Mouse (Mus musculus) liver, embryonic 13.5 days (tissue): ENCODE results near the gene Atp6v0e. TPM values are rescaled to one million over a fixed set of nuclear protein-coding genes. Genes with fewer than 3 reads are reported as not detected.
A peak's percentile ranks its signal among the peaks of the same experiment; 100 is the strongest.

Experiments used
- ATAC-seq: fragments of 200-750 bp; cut with Nextera tagmentation; 2 replicates; pipeline ENCODE4 v1.8.0; 2017; ENCODE audit warnings: low read depth, mild to moderate bottlenecking, moderate number of reproducible peaks, moderate library complexity
- DNase-seq: peaks from one replicate; pipeline ENCODE4 v3.0.0; 2022
- H3K27ac ChIP-seq: fragments of 300-500 bp; sonication (generic); 2 replicates; pipeline ENCODE4 v1.5.1; 2015; ENCODE audit warnings: moderate library complexity, mild to moderate bottlenecking, inconsistent platforms
- H3K27me3 ChIP-seq: fragments of 300-500 bp; sonication (generic); 2 replicates; pipeline ENCODE4 v1.6.1; 2015; ENCODE audit warnings: mild to moderate bottlenecking, inconsistent platforms
- H3K36me3 ChIP-seq: fragments of 300-500 bp; sonication (generic); 2 replicates; pipeline ENCODE4 v1.6.1; 2015; ENCODE audit warnings: mild to moderate bottlenecking, inconsistent platforms
- H3K4me1 ChIP-seq: fragments of 300-500 bp; sonication (generic); replicated peaks from 2 replicates; pipeline ENCODE4 v1.6.1; 2015; ENCODE audit warnings: inconsistent platforms
- H3K4me2 ChIP-seq: fragments of 300-500 bp; sonication (generic); 2 replicates; pipeline ENCODE4 v1.6.1; 2015; ENCODE audit warnings: inconsistent platforms, mild to moderate bottlenecking, moderate library complexity
- H3K4me3 ChIP-seq: fragments of 300-500 bp; sonication (generic); replicated peaks from 2 replicates; pipeline ENCODE4 v1.5.1; 2015; ENCODE audit warnings: mild to moderate bottlenecking, inconsistent platforms
- H3K9ac ChIP-seq: fragments of 300-500 bp; sonication (generic); 2 replicates; pipeline ENCODE4 v1.6.1; 2015; ENCODE audit warnings: mild to moderate bottlenecking, inconsistent platforms
- H3K9me3 ChIP-seq: fragments of 300-500 bp; sonication (generic); replicated peaks from 2 replicates; pipeline ENCODE4 v1.6.1; 2016; ENCODE audit warnings: inconsistent platforms
- WGBS: fragments of 180-500 bp; shearing (Covaris S2); methylation state at CpG from one replicate; pipeline ENCODE4 v1.1.7; 2015; ENCODE audit not compliant: insufficient replicate concordance; 5-methylcytosine and 5-hydroxymethylcytosine counted together
- polyA plus RNA-seq: library from polyadenylated mRNA; unstranded; fragments of >200 nt; fragmentation: Nextera tagmentation; extraction: Ambion mirVana; gene quantifications from 2 replicates; pipeline ENCODE4 v1.2.1, GENCODE M21; 2015

The Atp6v0e gene
- polyA plus RNA-seq, 1 experiment from 2014 or later, result 192 TPM

DNA sequence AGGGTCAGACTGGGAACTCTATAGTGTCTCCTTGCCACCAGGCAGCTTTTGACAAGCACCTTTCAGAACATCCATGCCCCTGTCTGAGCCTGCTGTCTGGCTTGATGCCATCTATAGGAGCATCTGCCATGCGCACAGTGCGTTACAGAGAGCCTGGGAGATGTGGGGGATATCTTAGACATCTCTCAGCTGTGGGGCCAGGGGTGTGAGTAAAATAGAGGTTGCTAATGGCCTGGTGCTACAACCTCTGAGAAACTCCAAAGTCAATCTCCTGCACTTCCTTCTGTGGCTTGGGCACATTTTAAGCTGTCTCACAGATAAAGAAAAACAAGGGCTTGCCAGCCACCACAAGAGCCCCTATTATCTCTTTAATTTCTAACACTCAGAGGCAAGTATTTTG lies 26.8 kb downstream of the Atp6v0e start:
- H3K4me3 ChIP-seq, result no peak overlapping the region
- no peak overlapping the region for H3K9ac ChIP-seq
- peaks cover 43% of the 10 kb centered on the region for H3K36me3 ChIP-seq
- no peaks in the 10 kb centered on the region for H3K27me3 ChIP-seq
- peak overlapping the region; percentile 34 for H3K27ac ChIP-seq
- H3K9me3 ChIP-seq, result no peaks in the 10 kb centered on the region
- H3K4me2 ChIP-seq, result no peak overlapping the region
- DNase-seq (no peak), ATAC-seq (no peak)
- H3K4me1 ChIP-seq, result peaks cover 56% of the 10 kb centered on the region
- 60% methylated on average over 2 of the region's 2 CpGs for WGBS

DNA sequence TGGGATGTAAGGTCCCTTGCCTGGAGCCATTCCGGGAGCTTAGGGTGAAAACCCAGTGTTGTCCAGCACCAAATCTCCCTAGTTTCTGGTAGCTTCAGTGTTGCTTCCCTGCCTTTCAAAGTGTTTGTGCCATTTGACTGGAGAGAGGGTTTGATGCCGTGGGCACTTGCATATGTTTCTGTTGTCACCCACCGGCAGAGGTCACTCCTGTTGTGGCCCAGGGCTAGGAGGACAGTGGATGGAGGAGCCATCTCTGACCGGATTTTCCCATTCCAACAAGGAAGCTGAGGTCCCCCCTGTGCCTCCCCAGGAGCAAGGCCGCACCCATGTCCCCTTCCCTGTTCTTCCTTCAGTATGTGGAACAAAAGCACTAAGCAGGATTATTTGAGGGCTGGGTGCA lies 27.2 kb downstream of the Atp6v0e start:
- peaks cover 43% of the 10 kb centered on the region for H3K36me3 ChIP-seq
- no peak overlapping the region for H3K27ac ChIP-seq
- H3K4me2 ChIP-seq, result no peak overlapping the region
- no peak overlapping the region for H3K4me3 ChIP-seq
- peaks cover 56% of the 10 kb centered on the region for H3K4me1 ChIP-seq
- no peak for DNase-seq
- H3K9me3 ChIP-seq, result no peaks in the 10 kb centered on the region
- WGBS, result 77% methylated on average over 5 of the region's 5 CpGs
- no peak overlapping the region for H3K9ac ChIP-seq
- ATAC-seq, result no peak
- H3K27me3 ChIP-seq, result no peaks in the 10 kb centered on the region

DNA sequence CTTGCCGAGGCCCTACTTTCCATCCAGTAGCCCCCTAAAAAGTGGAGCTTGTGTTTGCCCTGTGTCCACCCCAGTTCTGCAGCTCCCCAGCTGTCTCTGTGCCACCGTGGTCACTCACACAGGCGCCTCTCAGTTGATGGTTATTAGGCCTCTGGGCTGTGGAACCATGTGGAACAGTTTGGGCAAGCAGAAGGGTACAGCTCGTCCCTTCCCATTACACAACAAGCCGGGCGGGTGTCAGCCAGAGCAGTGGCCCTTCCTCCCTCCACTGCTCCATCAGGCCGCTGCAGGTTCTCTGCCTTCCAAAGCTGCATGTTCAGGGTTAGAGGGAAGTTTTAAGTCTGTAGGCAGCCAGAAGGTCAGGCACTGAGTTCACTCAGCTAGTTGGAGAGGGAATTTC lies 28.1 kb downstream of the Atp6v0e start:
- ATAC-seq, result no peak
- no peak overlapping the region for H3K27ac ChIP-seq

DNA sequence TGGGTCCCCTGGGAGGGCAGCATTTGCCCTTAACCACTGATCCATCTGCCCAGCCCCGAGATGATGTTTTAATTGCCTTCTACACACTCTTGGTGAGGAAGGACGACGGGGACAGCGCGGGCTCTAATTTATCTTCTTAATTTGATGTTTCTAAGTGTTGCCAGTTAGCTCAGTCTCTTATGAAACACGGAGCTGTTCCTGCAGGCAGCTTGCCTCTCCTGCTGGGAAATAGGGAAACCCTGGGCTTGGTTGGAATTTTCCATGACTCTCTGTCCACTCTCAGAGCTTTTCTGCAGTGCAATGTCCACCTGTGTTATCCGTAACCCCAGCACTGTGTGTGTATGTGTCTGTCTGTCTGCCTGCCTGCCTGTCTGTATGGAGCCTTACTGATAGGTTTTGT lies 30.4 kb downstream of the Atp6v0e start:
- peaks cover 56% of the 10 kb centered on the region for H3K36me3 ChIP-seq
- ATAC-seq, result no peak
- no peak overlapping the region for H3K9ac ChIP-seq
- no peaks in the 10 kb centered on the region for H3K27me3 ChIP-seq
- H3K4me1 ChIP-seq, result peaks cover 37% of the 10 kb centered on the region
- no peak overlapping the region for H3K27ac ChIP-seq
- no peaks in the 10 kb centered on the region for H3K9me3 ChIP-seq
- no peak for DNase-seq
- 79% methylated on average over 7 of the region's 7 CpGs for WGBS
- H3K4me2 ChIP-seq, result no peak overlapping the region
- H3K4me3 ChIP-seq, result no peak overlapping the region

More for the DNA sequence above, 28.1 kb downstream of the Atp6v0e start:
- Histone ChIP-seq H3K4me2 (no peak overlapping the region), H3K27me3 (no peaks in the 10 kb centered on the region), H3K4me3 (no peak overlapping the region), H3K9ac (no peak overlapping the region), H3K4me1 (peaks cover 50% of the 10 kb centered on the region), H3K9me3 (no peaks in the 10 kb centered on the region), H3K36me3 (peaks cover 46% of the 10 kb centered on the region)
- no peak for DNase-seq
- WGBS, result 76% methylated on average over 7 of the region's 7 CpGs

DNA sequence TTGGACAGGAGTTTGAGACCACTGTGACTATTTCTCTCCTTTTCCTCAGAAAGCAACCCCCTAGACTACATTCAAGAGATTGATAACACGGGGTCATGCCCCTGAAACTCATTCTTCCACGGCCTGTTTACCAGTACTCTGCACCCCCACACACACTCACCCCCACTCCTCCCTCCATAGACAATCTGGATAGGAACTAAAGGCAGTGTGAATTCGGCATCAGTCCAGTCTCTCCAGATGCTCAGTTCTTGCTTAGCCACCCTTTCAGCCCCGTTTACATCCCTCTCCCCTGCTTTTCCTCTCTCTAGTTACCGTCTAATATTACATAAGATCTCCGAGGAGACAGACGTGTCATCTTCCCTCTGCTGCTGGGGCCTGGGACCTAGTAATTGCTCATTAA lies 31.1 kb downstream of the Atp6v0e start:
- Histone ChIP-seq H3K4me2 (no peak overlapping the region), H3K4me1 (peaks cover 30% of the 10 kb centered on the region), H3K36me3 (peaks cover 64% of the 10 kb centered on the region), H3K9ac (no peak overlapping the region), H3K27ac (no peak overlapping the region), H3K27me3 (no peaks in the 10 kb centered on the region), H3K4me3 (no peak overlapping the region), H3K9me3 (no peaks in the 10 kb centered on the region)
- no peak for DNase-seq
- ATAC-seq, result no peak
- WGBS, result 69% methylated on average over 7 of the region's 7 CpGs

DNA sequence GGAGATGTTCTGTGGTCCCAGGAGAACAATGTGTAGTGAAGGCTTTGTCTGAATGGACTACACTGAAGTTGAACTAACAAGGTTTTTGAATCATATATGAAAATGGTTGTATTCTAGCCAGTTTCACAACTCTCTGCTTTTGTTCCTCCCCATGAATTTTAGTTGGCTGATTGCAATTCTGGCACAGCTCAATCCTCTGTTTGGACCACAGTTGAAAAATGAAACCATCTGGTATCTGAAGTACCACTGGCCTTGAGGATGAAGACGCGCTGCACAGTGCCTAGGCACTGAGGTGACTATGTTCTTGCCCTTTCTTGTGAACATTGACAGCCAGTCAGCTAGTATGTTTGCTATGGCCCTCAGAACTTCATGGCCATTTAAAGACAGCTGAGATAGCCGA lies 32.2 kb downstream of the Atp6v0e start:
- peaks cover 74% of the 10 kb centered on the region for H3K36me3 ChIP-seq

DNA sequence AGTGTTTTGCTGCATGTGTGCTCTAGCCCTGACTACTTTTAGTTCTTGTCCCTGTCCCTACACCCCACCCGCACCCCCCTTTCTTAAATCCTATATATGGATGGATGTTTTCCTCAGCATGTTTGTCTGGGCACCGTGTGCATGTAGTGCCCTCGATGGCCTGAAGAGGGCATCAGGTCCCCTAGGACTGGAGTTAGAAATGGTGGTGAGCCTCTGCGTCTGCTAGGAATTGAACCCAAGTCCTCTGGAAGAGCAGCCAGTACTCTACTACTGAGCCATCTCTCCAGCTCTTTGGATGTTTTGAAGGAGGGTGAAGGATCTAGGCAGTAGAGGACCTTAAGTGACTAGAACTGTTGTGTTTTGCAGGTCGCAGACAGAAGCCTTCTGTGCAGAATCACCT lies 35.8 kb downstream of the Atp6v0e start:
- peaks cover 75% of the 10 kb centered on the region for H3K36me3 ChIP-seq
- H3K27me3 ChIP-seq, result no peaks in the 10 kb centered on the region
- H3K4me3 ChIP-seq, result no peak overlapping the region
- H3K4me2 ChIP-seq, result no peak overlapping the region
- no peak overlapping the region for H3K9ac ChIP-seq
- H3K4me1 ChIP-seq, result peaks cover 20% of the 10 kb centered on the region
- whole genome bisulfite sequencing, result 80% methylated on average over 5 of the region's 5 CpGs
- ATAC-seq, result no peak
- H3K9me3 ChIP-seq, result no peaks in the 10 kb centered on the region
- DNase-seq, result no peak
- H3K27ac ChIP-seq, result no peak overlapping the region

More for the DNA sequence above, 32.2 kb downstream of the Atp6v0e start:
- WGBS, result 85% methylated on average over 3 of the region's 3 CpGs
- Histone ChIP-seq H3K4me2 (no peak overlapping the region), H3K27ac (no peak overlapping the region), H3K9ac (no peak overlapping the region), H3K9me3 (no peaks in the 10 kb centered on the region), H3K4me1 (peaks cover 24% of the 10 kb centered on the region), H3K27me3 (no peaks in the 10 kb centered on the region), H3K4me3 (no peak overlapping the region)
- DNase-seq (no peak), ATAC-seq (no peak)

DNA sequence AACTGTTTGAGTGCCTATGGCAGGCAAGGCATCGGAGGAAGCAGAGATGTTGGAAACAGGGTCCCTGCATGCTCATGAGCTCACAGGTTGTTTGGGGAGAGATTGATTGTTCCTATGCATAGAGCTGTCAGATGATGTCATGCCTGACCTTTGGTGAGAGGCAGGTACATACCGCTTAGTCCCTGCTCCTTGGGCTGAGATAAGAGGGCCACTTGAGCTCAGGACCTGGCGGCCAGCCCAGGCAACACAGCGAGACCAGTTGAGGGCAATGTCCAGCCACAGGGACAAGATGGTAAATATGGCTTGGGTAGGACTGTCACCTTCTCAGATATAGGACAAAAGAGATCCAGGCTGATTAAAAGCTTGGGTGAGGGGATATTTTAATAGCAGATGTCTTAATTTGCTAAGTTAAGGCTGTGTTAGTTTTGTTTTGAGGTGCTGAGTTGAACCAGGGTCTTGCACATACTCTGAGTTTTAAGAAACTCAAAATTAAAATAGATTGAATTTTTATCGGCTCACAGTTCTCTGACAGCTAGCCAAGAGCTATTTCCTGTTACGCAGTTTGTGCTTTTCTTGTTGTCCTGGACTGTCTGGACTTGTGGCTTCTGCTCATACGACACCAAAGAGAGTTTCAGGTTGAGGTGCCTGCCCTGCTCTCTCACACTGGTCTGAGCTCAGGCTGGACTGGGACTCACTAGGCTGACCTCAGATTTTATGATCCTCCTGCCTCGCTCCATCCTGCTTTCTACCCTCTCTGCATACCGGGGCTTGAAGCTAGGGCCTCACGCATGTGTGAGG lies 37.0 kb downstream of the Atp6v0e start:
- H3K36me3 ChIP-seq, result peaks cover 63% of the 10 kb centered on the region
- WGBS, result 78% methylated on average over 10 of the region's 10 CpGs
- DNase-seq (no peak), ATAC-seq (no peak)
- no peaks in the 10 kb centered on the region for H3K27me3 ChIP-seq
- H3K4me1 ChIP-seq, result peaks cover 16% of the 10 kb centered on the region
- H3K9ac ChIP-seq, result no peak overlapping the region
- no peaks in the 10 kb centered on the region for H3K9me3 ChIP-seq
- H3K4me3 ChIP-seq, result no peak overlapping the region
- no peak overlapping the region for H3K4me2 ChIP-seq
- H3K27ac ChIP-seq, result no peak overlapping the region; the same call in 1 of the 2 replicates

DNA sequence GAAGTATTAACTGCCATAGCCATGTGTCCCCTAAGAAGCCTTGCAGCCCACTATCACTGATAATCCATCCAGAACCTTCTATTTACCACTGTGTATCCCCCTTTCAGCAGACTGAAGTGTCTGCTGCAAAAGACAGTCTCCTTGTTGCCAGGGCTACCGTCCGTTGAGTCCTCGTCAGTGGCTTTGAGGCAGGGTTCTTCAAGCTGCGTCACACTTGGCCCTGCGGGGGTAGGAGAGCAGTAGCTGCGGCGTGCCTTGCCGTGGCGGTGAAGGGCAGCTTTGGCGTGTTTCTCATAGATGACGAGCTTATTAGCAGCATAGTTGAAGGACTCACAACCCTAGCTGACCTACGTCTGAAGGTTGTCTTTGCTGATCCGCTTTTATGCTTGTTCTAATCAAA lies 38.5 kb downstream of the Atp6v0e start:
- DNase-seq (no peak), ATAC-seq (no peak)
- Histone ChIP-seq H3K9ac (no peak overlapping the region), H3K36me3 (peaks cover 48% of the 10 kb centered on the region), H3K9me3 (no peaks in the 10 kb centered on the region), H3K27ac (no peak overlapping the region), H3K4me1 (peaks cover 30% of the 10 kb centered on the region), H3K4me3 (no peak overlapping the region), H3K4me2 (no peak overlapping the region), H3K27me3 (no peaks in the 10 kb centered on the region)
- 84% methylated on average over 13 of the region's 13 CpGs for WGBS

DNA sequence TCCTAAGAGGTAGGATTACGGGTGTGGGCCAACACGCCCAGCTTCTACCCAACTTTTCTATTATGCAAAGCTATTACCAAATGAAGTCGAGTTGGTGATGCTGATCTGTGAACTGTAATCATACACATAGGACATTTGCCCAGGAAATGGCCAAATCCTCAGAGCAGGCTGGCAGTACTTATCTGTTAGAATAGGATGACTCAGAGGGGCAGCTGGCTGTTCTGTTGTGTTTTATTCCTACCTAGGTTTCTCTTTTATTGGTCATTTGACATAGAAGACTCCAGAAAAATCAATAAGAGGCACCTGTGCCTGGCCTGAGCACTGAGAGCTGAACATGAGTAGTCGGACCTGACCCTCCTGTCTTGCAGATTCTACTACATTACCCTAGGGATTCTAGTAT lies 39.6 kb downstream of the Atp6v0e start:
- Histone ChIP-seq H3K4me1 (peaks cover 40% of the 10 kb centered on the region), H3K9me3 (no peaks in the 10 kb centered on the region), H3K9ac (no peak overlapping the region), H3K4me2 (no peak overlapping the region), H3K4me3 (no peak overlapping the region), H3K27me3 (no peaks in the 10 kb centered on the region), H3K27ac (no peak overlapping the region), H3K36me3 (peaks cover 39% of the 10 kb centered on the region)
- ATAC-seq (no peak), DNase-seq (no peak)
- WGBS, result 68% methylated on average over 4 of the region's 4 CpGs

DNA sequence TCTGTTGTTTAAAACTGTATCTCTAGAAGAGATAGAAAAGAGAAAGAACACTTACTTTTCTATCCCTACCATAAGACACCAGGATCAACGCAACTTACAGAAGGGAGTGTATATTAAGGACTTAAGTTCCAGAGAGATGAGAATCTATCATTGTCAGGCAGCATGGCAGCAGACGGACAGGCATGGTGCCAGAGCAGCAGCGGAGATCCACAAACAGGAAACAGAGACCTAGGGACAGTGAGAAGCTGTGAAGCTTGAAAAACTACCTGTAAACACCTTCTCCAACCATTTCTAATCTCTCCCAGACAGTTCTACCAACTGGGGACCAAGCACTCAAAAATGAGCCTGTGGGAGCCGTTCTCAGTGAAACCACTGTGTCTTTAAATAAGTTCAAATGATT lies 40.6 kb downstream of the Atp6v0e start:
- peaks cover 29% of the 10 kb centered on the region for H3K36me3 ChIP-seq
- no peak overlapping the region for H3K27ac ChIP-seq
- H3K4me3 ChIP-seq, result no peak overlapping the region
- H3K4me2 ChIP-seq, result no peak overlapping the region
- no peaks in the 10 kb centered on the region for H3K27me3 ChIP-seq
- no peak overlapping the region for H3K9ac ChIP-seq
- ATAC-seq, result no peak
- no peak for DNase-seq
- no peaks in the 10 kb centered on the region for H3K9me3 ChIP-seq
- peaks cover 49% of the 10 kb centered on the region for H3K4me1 ChIP-seq
- 81% methylated on average over 4 of the region's 4 CpGs for WGBS
